Mouse (Mus musculus): ENCODE results near the gene Commd8. TPM values are rescaled to one million over a fixed set of nuclear protein-coding genes. Genes with fewer than 3 reads are reported as not detected.

The Commd8 gene
- polyA plus RNA-seq, 1 experiment from 2014 or later: 161 TPM

GRCm38 (mm10) chr5:72175050-72175449 lies 7.1 kb upstream of the Commd8 start:
- H3K9me3 ChIP-seq (ENCODE audit: control insufficient read depth, low read length): no peaks in the 10 kb centered on the region
- no peak overlapping the region for H3K9ac ChIP-seq (ENCODE audit: low read depth, low read length)
- no peaks in the 10 kb centered on the region for H3K36me3 ChIP-seq (ENCODE audit: control insufficient read depth, insufficient read depth, low read length)
- WGBS: 77% methylated on average over 4 of the region's 4 CpGs
- no peaks in the 10 kb centered on the region for H3K4me1 ChIP-seq (ENCODE audit: control insufficient read depth, insufficient read depth, low read depth, low read length)
- H3K4me3 ChIP-seq (ENCODE audit: low read length): no peak overlapping the region
- H3K27ac ChIP-seq (ENCODE audit: low read depth, low read length): no peak overlapping the region
- H3K27me3 ChIP-seq (replicated peaks; ENCODE audit: control insufficient read depth, insufficient read depth, low read length): no peaks in the 10 kb centered on the region
- no peak for ATAC-seq
- H3K4me2 ChIP-seq (ENCODE audit: low read length): peak overlapping the region; percentile 48; the same call in 1 of the 2 replicates

- Histone ChIP-seq H3K27me3 (replicated peaks; ENCODE audit: control insufficient read depth, insufficient read depth, low read length) (no peaks in the 10 kb centered on the region), H3K9ac (ENCODE audit: low read depth, low read length) (no peak overlapping the region), H3K4me1 (ENCODE audit: control insufficient read depth, insufficient read depth, low read depth, low read length) (no peaks in the 10 kb centered on the region), H3K27ac (ENCODE audit: low read depth, low read length) (no peak overlapping the region), H3K36me3 (ENCODE audit: control insufficient read depth, insufficient read depth, low read length) (no peaks in the 10 kb centered on the region), H3K4me3 (ENCODE audit: low read length) (no peak overlapping the region), H3K9me3 (ENCODE audit: control insufficient read depth, low read length) (no peaks in the 10 kb centered on the region), H3K4me2 (ENCODE audit: low read length) (no peak overlapping the region)
- no peak for ATAC-seq
- WGBS: 83% methylated on average over 1 of the region's 1 CpGs
These were observed 5.5 kb upstream of the Commd8 start for GRCm38 (mm10) chr5:72173521-72173920.

- no peak for ATAC-seq
- Histone ChIP-seq H3K27me3 (replicated peaks; ENCODE audit: control insufficient read depth, insufficient read depth, low read length) (no peaks in the 10 kb centered on the region), H3K9me3 (ENCODE audit: control insufficient read depth, low read length) (no peaks in the 10 kb centered on the region), H3K4me1 (ENCODE audit: control insufficient read depth, insufficient read depth, low read depth, low read length) (no peaks in the 10 kb centered on the region), H3K4me3 (ENCODE audit: low read length) (no peak overlapping the region), H3K9ac (ENCODE audit: low read depth, low read length) (no peak overlapping the region), H3K27ac (ENCODE audit: low read depth, low read length) (no peak overlapping the region), H3K4me2 (ENCODE audit: low read length) (no peak overlapping the region), H3K36me3 (ENCODE audit: control insufficient read depth, insufficient read depth, low read length) (no peaks in the 10 kb centered on the region)
- WGBS: 39% methylated on average over 3 of the region's 3 CpGs
These were observed 4.7 kb upstream of the Commd8 start for GRCm38 (mm10) chr5:72172675-72173074.

GRCm38 (mm10) chr5:72170067-72170466 lies 2.1 kb upstream of the Commd8 start:
- H3K27ac ChIP-seq (ENCODE audit: low read depth, low read length): no peak overlapping the region
- no peaks in the 10 kb centered on the region for H3K27me3 ChIP-seq (replicated peaks; ENCODE audit: control insufficient read depth, insufficient read depth, low read length)
- no peak overlapping the region for H3K4me2 ChIP-seq (ENCODE audit: low read length)
- no peaks in the 10 kb centered on the region for H3K36me3 ChIP-seq (ENCODE audit: control insufficient read depth, insufficient read depth, low read length)
- no peak overlapping the region for H3K9ac ChIP-seq (ENCODE audit: low read depth, low read length)
- no peak overlapping the region for H3K4me3 ChIP-seq (ENCODE audit: low read length)
- 84% methylated on average over 6 of the region's 6 CpGs for WGBS
- peaks cover 10% of the 10 kb centered on the region for H3K4me1 ChIP-seq (ENCODE audit: control insufficient read depth, insufficient read depth, low read depth, low read length)
- no peak for ATAC-seq
- H3K9me3 ChIP-seq (ENCODE audit: control insufficient read depth, low read length): no peaks in the 10 kb centered on the region

GRCm38 (mm10) chr5:72168285-72168621 lies 264 bp upstream of the Commd8 start:
- Histone ChIP-seq H3K36me3 (ENCODE audit: control insufficient read depth, insufficient read depth, low read length) (no peaks in the 10 kb centered on the region), H3K9ac (ENCODE audit: low read depth, low read length) (no peak overlapping the region), H3K4me2 (ENCODE audit: low read length) (peak overlapping the region; percentile 56), H3K4me3 (ENCODE audit: low read length) (peak overlapping the region; percentile 87), H3K4me1 (ENCODE audit: control insufficient read depth, insufficient read depth, low read depth, low read length) (peaks cover 10% of the 10 kb centered on the region), H3K27me3 (replicated peaks; ENCODE audit: control insufficient read depth, insufficient read depth, low read length) (no peaks in the 10 kb centered on the region), H3K9me3 (ENCODE audit: control insufficient read depth, low read length) (no peaks in the 10 kb centered on the region), H3K27ac (ENCODE audit: low read depth, low read length) (no peak overlapping the region)
- peak; percentile 79 for ATAC-seq
- WGBS: 0% methylated on average over 2 of the region's 4 CpGs

- H3K27me3 ChIP-seq (replicated peaks; ENCODE audit: control insufficient read depth, insufficient read depth, low read length): no peaks in the 10 kb centered on the region
- H3K4me3 ChIP-seq (ENCODE audit: low read length): no peak overlapping the region
- no peaks in the 10 kb centered on the region for H3K9me3 ChIP-seq (ENCODE audit: control insufficient read depth, low read length)
- no peak overlapping the region for H3K27ac ChIP-seq (ENCODE audit: low read depth, low read length)
- no peak for ATAC-seq
- no peak overlapping the region for H3K9ac ChIP-seq (ENCODE audit: low read depth, low read length)
- peaks cover 10% of the 10 kb centered on the region for H3K4me1 ChIP-seq (ENCODE audit: control insufficient read depth, insufficient read depth, low read depth, low read length)
- peaks cover 15% of the 10 kb centered on the region for H3K36me3 ChIP-seq (ENCODE audit: control insufficient read depth, insufficient read depth, low read length)
- no peak overlapping the region for H3K4me2 ChIP-seq (ENCODE audit: low read length)
- 76% methylated on average over 7 of the region's 7 CpGs for WGBS
These were observed 3.6 kb downstream of the Commd8 start for GRCm38 (mm10) chr5:72164386-72164785.

- H3K4me2 ChIP-seq (ENCODE audit: low read length): no peak overlapping the region
- 94% methylated on average over 5 of the region's 5 CpGs for WGBS
- no peaks in the 10 kb centered on the region for H3K9me3 ChIP-seq (ENCODE audit: control insufficient read depth, low read length)
- H3K4me1 ChIP-seq (ENCODE audit: control insufficient read depth, insufficient read depth, low read depth, low read length): peaks cover 10% of the 10 kb centered on the region
- ATAC-seq: no peak
- H3K27me3 ChIP-seq (replicated peaks; ENCODE audit: control insufficient read depth, insufficient read depth, low read length): no peaks in the 10 kb centered on the region
- H3K4me3 ChIP-seq (ENCODE audit: low read length): no peak overlapping the region
- no peak overlapping the region for H3K27ac ChIP-seq (ENCODE audit: low read depth, low read length)
- H3K9ac ChIP-seq (ENCODE audit: low read depth, low read length): no peak overlapping the region
- H3K36me3 ChIP-seq (ENCODE audit: control insufficient read depth, insufficient read depth, low read length): peaks cover 22% of the 10 kb centered on the region
These were observed 5.1 kb downstream of the Commd8 start for GRCm38 (mm10) chr5:72162855-72163254.

GRCm38 (mm10) chr5:72160781-72161485 lies 7.1 kb downstream of the Commd8 start:
- 93% methylated on average over 11 of the region's 11 CpGs for WGBS
- H3K4me1 ChIP-seq (ENCODE audit: control insufficient read depth, insufficient read depth, low read depth, low read length): no peaks in the 10 kb centered on the region

GRCm38 (mm10) chr5:72159537-72159936 lies 8.5 kb downstream of the Commd8 start:
- peaks cover 24% of the 10 kb centered on the region for H3K36me3 ChIP-seq (ENCODE audit: control insufficient read depth, insufficient read depth, low read length)
- 87% methylated on average over 6 of the region's 6 CpGs for WGBS
- H3K27me3 ChIP-seq (replicated peaks; ENCODE audit: control insufficient read depth, insufficient read depth, low read length): no peaks in the 10 kb centered on the region
- H3K4me2 ChIP-seq (ENCODE audit: low read length): no peak overlapping the region
- no peak overlapping the region for H3K4me3 ChIP-seq (ENCODE audit: low read length)
- ATAC-seq: no peak
- H3K9ac ChIP-seq (ENCODE audit: low read depth, low read length): no peak overlapping the region
- H3K9me3 ChIP-seq (ENCODE audit: control insufficient read depth, low read length): no peaks in the 10 kb centered on the region
- H3K4me1 ChIP-seq (ENCODE audit: control insufficient read depth, insufficient read depth, low read depth, low read length): no peaks in the 10 kb centered on the region
- no peak overlapping the region for H3K27ac ChIP-seq (ENCODE audit: low read depth, low read length)

More at GRCm38 (mm10) chr5:72160781-72161485, 7.1 kb downstream of the Commd8 start:
- no peak for ATAC-seq
- Histone ChIP-seq H3K4me3 (ENCODE audit: low read length) (no peak overlapping the region), H3K27ac (ENCODE audit: low read depth, low read length) (no peak overlapping the region), H3K27me3 (replicated peaks; ENCODE audit: control insufficient read depth, insufficient read depth, low read length) (no peaks in the 10 kb centered on the region), H3K9me3 (ENCODE audit: control insufficient read depth, low read length) (no peaks in the 10 kb centered on the region), H3K4me2 (ENCODE audit: low read length) (no peak overlapping the region), H3K36me3 (ENCODE audit: control insufficient read depth, insufficient read depth, low read length) (peaks cover 22% of the 10 kb centered on the region), H3K9ac (ENCODE audit: low read depth, low read length) (no peak overlapping the region)

Measured in hindbrain, embryonic 16.5 days (tissue).